Mouse (Mus musculus) embryonic fibroblast, embryonic 13.5 days (primary cell): ENCODE measurements around the gene Fam89a.

Experiments used
- CTCF ChIP-seq: IDR thresholded peaks from 2 replicates; pipeline ENCODE4 v1.5.1; 2011; ENCODE audit warnings: mild to moderate bottlenecking, control low read depth, low read length, moderate library complexity, borderline replicate concordance; ENCODE audit not compliant: insufficient read depth
- POLR2A ChIP-seq: IDR thresholded peaks from 2 replicates; pipeline ENCODE4 v1.6.1; 2011; ENCODE audit warnings: low read depth, mild to moderate bottlenecking, control low read depth, low read length, moderate library complexity

DNA sequence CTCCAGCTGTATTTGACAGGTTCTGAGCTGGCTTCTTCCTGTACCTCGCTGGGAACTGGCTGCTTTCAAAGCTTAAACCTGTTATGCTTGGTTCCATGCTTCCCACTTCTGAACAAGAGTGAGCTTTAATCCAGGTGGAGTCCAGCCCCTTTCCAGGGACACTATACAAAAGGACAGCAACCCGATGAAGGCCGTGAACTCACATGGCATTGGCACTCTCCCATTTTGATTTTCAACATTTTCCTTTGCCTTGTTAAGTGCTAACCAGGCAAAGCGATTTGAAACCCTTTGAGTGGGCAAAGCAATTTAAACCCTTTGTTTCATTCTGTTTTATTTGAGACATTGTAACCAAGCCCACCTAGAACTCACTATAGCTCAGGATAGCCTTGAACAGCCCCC, 3.2 kb upstream of the Fam89a start:
- TF ChIP-seq CTCF (no peak), POLR2A (no peak)
